Mouse (Mus musculus) liver, embryonic 15.5 days (tissue): ENCODE data around the gene Rnf10. TPM values are rescaled to one million over a fixed set of nuclear protein-coding genes. Genes with fewer than 3 reads are reported as not detected.

ENCODE experiments used
- ATAC-seq: fragments of 200-750 bp; cut with Nextera tagmentation; 2 replicates; pipeline ENCODE4 v1.8.0; 2017; ENCODE audit warnings: moderate number of reproducible peaks, mild to moderate bottlenecking, moderate library complexity; ENCODE audit not compliant: insufficient read depth
- H3K27ac ChIP-seq: fragments of 300-500 bp; sonication (generic); replicated peaks from 2 replicates; pipeline ENCODE4 v1.5.1; 2015; ENCODE audit warnings: mild to moderate bottlenecking, inconsistent platforms
- H3K27me3 ChIP-seq: fragments of 300-500 bp; sonication (generic); 2 replicates; pipeline ENCODE4 v1.6.1; 2015; ENCODE audit warnings: mild to moderate bottlenecking, inconsistent platforms
- H3K36me3 ChIP-seq: fragments of 300-500 bp; sonication (generic); replicated peaks from 2 replicates; pipeline ENCODE4 v1.6.1; 2015; ENCODE audit warnings: moderate library complexity, mild to moderate bottlenecking, inconsistent platforms
- H3K4me1 ChIP-seq: fragments of 300-500 bp; sonication (generic); replicated peaks from 2 replicates; pipeline ENCODE4 v1.6.1; 2015; ENCODE audit warnings: inconsistent platforms
- H3K4me2 ChIP-seq: fragments of 300-500 bp; sonication (generic); 2 replicates; pipeline ENCODE4 v1.6.1; 2015; ENCODE audit warnings: moderate library complexity, mild to moderate bottlenecking, inconsistent platforms
- H3K4me3 ChIP-seq: fragments of 300-500 bp; sonication (generic); replicated peaks from 2 replicates; pipeline ENCODE4 v1.5.1; 2015; ENCODE audit warnings: mild to moderate bottlenecking, inconsistent platforms
- H3K9ac ChIP-seq: fragments of 300-500 bp; sonication (generic); 2 replicates; pipeline ENCODE4 v1.6.1; 2015; ENCODE audit warnings: moderate library complexity, mild to moderate bottlenecking, inconsistent platforms
- H3K9me3 ChIP-seq: fragments of 300-500 bp; sonication (generic); replicated peaks from 2 replicates; pipeline ENCODE4 v1.6.1; 2016; ENCODE audit warnings: inconsistent platforms
- WGBS: fragments of 180-500 bp; shearing (Covaris S2); methylation state at CpG from one replicate; pipeline ENCODE4 v1.1.7; 2015; ENCODE audit warnings: mixed read lengths; ENCODE audit not compliant: insufficient replicate concordance; 5-methylcytosine and 5-hydroxymethylcytosine counted together
- polyA plus RNA-seq: library from polyadenylated mRNA; unstranded; fragments of >200 nt; fragmentation: Nextera tagmentation; extraction: Ambion mirVana; gene quantifications from 2 replicates; pipeline ENCODE4 v1.2.1, GENCODE M21; 2015

The Rnf10 gene
- polyA plus RNA-seq, 1 experiment from 2014 or later, result 146 TPM

DNA sequence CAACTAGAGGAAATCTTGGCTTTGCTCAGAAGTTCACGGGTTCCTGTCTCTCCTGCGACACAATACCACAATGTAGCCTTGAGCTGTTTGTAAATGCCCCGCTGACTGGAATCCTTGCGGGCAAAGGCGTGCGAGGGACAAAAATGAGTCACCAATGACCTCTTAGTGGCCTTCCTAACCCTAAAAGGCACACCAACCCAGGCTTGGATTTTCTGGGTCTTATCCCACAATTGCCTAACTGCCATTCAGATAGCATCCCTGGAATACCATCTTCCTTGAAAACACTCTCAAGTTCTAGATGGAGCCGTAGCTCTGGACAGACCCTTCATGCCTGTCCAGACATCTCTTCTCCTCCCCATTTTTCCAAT is 79.9 kb downstream of the Rnf10 start:
- WGBS, result 7% methylated on average over 7 of the region's 7 CpGs
- H3K4me2 ChIP-seq, result no peak overlapping the region
- H3K9ac ChIP-seq, result no peak overlapping the region
- H3K27ac ChIP-seq, result no peak overlapping the region
- H3K27me3 ChIP-seq, result peaks cover 95% of the 10 kb centered on the region
- no peak for ATAC-seq
- H3K4me1 ChIP-seq, result peaks cover 20% of the 10 kb centered on the region
- no peaks in the 10 kb centered on the region for H3K9me3 ChIP-seq
- no peaks in the 10 kb centered on the region for H3K36me3 ChIP-seq
- H3K4me3 ChIP-seq, result no peak overlapping the region

DNA sequence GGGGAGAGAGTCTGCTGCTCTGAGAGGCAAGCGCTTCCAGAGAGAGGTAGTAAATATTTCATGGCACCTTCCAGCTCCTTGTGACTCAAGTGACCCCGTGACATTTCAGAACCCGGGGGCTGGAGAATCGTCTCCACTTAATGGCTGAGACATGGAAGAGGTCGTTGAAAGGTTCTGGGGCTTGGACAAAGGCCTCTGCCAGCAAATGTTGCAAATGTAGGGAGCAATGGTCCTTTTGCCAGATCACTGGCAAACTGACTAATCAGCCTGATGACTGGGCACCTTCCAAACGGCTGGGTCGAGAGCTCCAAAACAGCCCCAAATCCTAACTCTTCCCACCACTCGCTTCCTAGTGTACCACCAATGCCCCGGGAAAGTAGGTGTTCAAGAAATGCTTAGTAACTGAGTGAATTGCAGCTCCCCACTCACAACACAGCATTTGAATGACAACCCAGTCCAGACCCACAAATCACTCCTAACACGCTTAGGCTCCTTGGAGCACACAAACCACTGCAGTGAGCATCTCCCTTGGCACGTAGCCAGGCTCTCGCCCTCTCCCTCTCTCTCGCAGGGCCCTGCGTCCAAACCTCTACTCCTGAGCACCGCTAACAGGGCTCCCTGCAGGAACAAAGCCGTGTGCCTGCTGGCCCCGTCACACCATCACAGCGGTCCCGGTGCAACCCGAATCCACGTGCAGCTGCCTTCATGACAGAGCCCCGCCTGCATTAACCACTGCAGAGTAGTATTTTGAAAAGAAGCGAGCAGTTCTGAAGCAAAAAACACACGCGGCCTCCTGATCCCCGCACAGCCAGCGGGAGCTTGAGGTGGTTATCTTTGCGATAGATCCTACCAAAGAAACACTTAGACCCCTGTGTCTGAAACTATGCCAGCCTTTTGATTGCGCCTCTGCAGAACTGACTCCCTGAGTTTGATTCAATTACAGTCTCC is 80.5 kb downstream of the Rnf10 start:
- Histone ChIP-seq H3K4me2 (no peak overlapping the region), H3K27me3 (peaks cover 100% of the 10 kb centered on the region), H3K9me3 (no peaks in the 10 kb centered on the region)

More for the DNA sequence above, 80.5 kb downstream of the Rnf10 start:
- Histone ChIP-seq H3K9ac (no peak overlapping the region), H3K4me1 (peaks cover 27% of the 10 kb centered on the region), H3K27ac (no peak overlapping the region), H3K4me3 (no peak overlapping the region), H3K36me3 (no peaks in the 10 kb centered on the region)
- 8% methylated on average over 29 of the region's 29 CpGs for WGBS
- ATAC-seq, result no peak

Other genes with a start within 250 kb of the Rnf10 start
- 7.9 and 11.4 TPM in 2 replicates for gene Gm10401, start 174.6 kb downstream of the Rnf10 start, polyA plus RNA-seq
- gene Acads, start 153.6 kb downstream of the Rnf10 start, polyA plus RNA-seq, result 49.8 and 53.6 TPM in 2 replicates
- 8.5 and 10.3 TPM in 2 replicates for gene Unc119b, start 137.9 kb downstream of the Rnf10 start, polyA plus RNA-seq
- 23.7 and 29.6 TPM in 2 replicates for gene Mlec, start 114.7 kb downstream of the Rnf10 start, polyA plus RNA-seq
- 0.13 and 0.18 TPM in 2 replicates for gene Cabp1, start 78.5 kb downstream of the Rnf10 start, polyA plus RNA-seq
- gene Pop5, start 37.1 kb downstream of the Rnf10 start, polyA plus RNA-seq, result 84.0 and 88.1 TPM in 2 replicates
- 27.5 and 28.4 TPM in 2 replicates for gene Coq5, start 6.8 kb upstream of the Rnf10 start, polyA plus RNA-seq
- gene Dynll1, start 28.1 kb upstream of the Rnf10 start, polyA plus RNA-seq, result 525 and 554 TPM in 2 replicates
- 88.7 and 92.1 TPM in 2 replicates for gene Srsf9, start 54.3 kb upstream of the Rnf10 start, polyA plus RNA-seq
- gene Gatc, start 68.3 kb upstream of the Rnf10 start, polyA plus RNA-seq, result 11.6 and 13.4 TPM in 2 replicates
- gene Triap1, start 68.3 kb upstream of the Rnf10 start, polyA plus RNA-seq, result 26.6 and 29.6 TPM in 2 replicates
- gene Cox6a1, start 76.1 kb upstream of the Rnf10 start, polyA plus RNA-seq, result 700 and 702 TPM in 2 replicates
- 0.36 and 0.44 TPM in 2 replicates for gene Msi1, start 156.7 kb upstream of the Rnf10 start, polyA plus RNA-seq
- gene Pla2g1b, start 193.4 kb upstream of the Rnf10 start, polyA plus RNA-seq, result not detected in 2 replicates
- 6.0 and 6.1 TPM in 2 replicates for gene Sirt4, start 211.8 kb upstream of the Rnf10 start, polyA plus RNA-seq
- gene Pxn, start 233.8 kb upstream of the Rnf10 start, polyA plus RNA-seq, result 15.2 and 16.8 TPM in 2 replicates